Mouse (Mus musculus) limb, embryonic 14.5 days (tissue): ENCODE measurements around the gene Tenm2. TPM values are rescaled to one million over a fixed set of nuclear protein-coding genes. Genes with fewer than 3 reads are reported as not detected.

Source experiments
- ATAC-seq: fragments of 200-750 bp; cut with Nextera tagmentation; 2 replicates; pipeline ENCODE4 v1.8.0; 2017; ENCODE audit warnings: low read depth, moderate number of reproducible peaks, moderate TSS enrichment; ENCODE audit not compliant: low FRiP score
- DNase-seq: peaks from one replicate; pipeline ENCODE4 v3.0.0-alpha.2; 2015; ENCODE audit warnings: low spot score
- H3K27ac ChIP-seq: fragments of 300-500 bp; sonication (generic); replicated peaks from 2 replicates; pipeline ENCODE4 v1.5.1; 2014; ENCODE audit warnings: low read depth, mild to moderate bottlenecking, low read length, moderate library complexity, mixed read lengths
- H3K27me3 ChIP-seq: fragments of 300-500 bp; sonication (generic); 2 replicates; pipeline ENCODE4 v1.6.1; 2014; ENCODE audit warnings: low read length, mixed read lengths; ENCODE audit not compliant: control insufficient read depth, insufficient read depth
- H3K36me3 ChIP-seq: fragments of 300-500 bp; sonication (generic); 2 replicates; pipeline ENCODE4 v1.6.1; 2014; ENCODE audit warnings: mild to moderate bottlenecking, low read length, moderate library complexity, mixed read lengths; ENCODE audit not compliant: control insufficient read depth, insufficient read depth
- H3K4me1 ChIP-seq: fragments of 300-500 bp; sonication (generic); 2 replicates; pipeline ENCODE4 v1.6.1; 2014; ENCODE audit warnings: antibody characterized with exemption, low read length, mixed read lengths; ENCODE audit not compliant: control insufficient read depth, insufficient read depth
- H3K4me2 ChIP-seq: fragments of 300-500 bp; sonication (generic); replicated peaks from 2 replicates; pipeline ENCODE4 v1.6.1; 2014; ENCODE audit warnings: low read depth, mild to moderate bottlenecking, low read length, moderate library complexity; ENCODE audit not compliant: severe bottlenecking
- H3K4me3 ChIP-seq: fragments of 300-500 bp; sonication (generic); replicated peaks from 2 replicates; pipeline ENCODE4 v1.5.1; 2014; ENCODE audit warnings: low read length
- H3K9ac ChIP-seq: fragments of 300-500 bp; sonication (generic); 2 replicates; pipeline ENCODE4 v1.6.1; 2014; ENCODE audit warnings: mild to moderate bottlenecking, low read depth, low read length, moderate library complexity; ENCODE audit not compliant: severe bottlenecking
- H3K9me3 ChIP-seq: fragments of 300-500 bp; sonication (generic); 2 replicates; pipeline ENCODE4 v1.6.1; 2016; ENCODE audit warnings: low read length; ENCODE audit not compliant: control insufficient read depth
- POLR2A ChIP-seq: fragments of 200-500 bp; IDR thresholded peaks from 2 replicates; pipeline ENCODE4 v1.8.0; 2012; ENCODE audit warnings: inconsistent platforms, mild to moderate bottlenecking, moderate library complexity, borderline replicate concordance; ENCODE audit not compliant: insufficient read depth, insufficient read length; ENCODE audit errors: extremely low read depth
- WGBS: fragments of 180-500 bp; shearing (Covaris S2); extraction: QIAGEN DNeasy Blood & Tissue Kit; methylation state at CpG from one replicate; pipeline ENCODE4 v1.1.7; 2014; 5-methylcytosine and 5-hydroxymethylcytosine counted together
- polyA plus RNA-seq, 2 experiments: library from polyadenylated mRNA; depleted of rRNA in 1 of 2; stranded (reverse) in 1 of 2; unstranded in 1 of 2; fragments of >200 nt; fragmentation: Nextera tagmentation in 1 of 2; extraction: Ambion mirVana in 1 of 2; gene quantifications; 2 replicates each; pipeline versions ENCODE4 v1.2.1 to v1.2.3; 2012 to 2014

The Tenm2 gene
- polyA plus RNA-seq, 2 experiments, result 3.7 to 5.6 TPM

- no peak for TF ChIP-seq POLR2A
- H3K4me3 ChIP-seq, result no peak overlapping the region
- H3K36me3 ChIP-seq, result no peaks in the 10 kb centered on the region
- H3K9me3 ChIP-seq, result no peaks in the 10 kb centered on the region
- WGBS, result 53% methylated on average over 7 of the region's 7 CpGs
- no peaks in the 10 kb centered on the region for H3K27me3 ChIP-seq
- H3K4me2 ChIP-seq, result no peak overlapping the region
- no peak for ATAC-seq
- no peaks in the 10 kb centered on the region for H3K4me1 ChIP-seq
- DNase-seq, result no peak
- no peak overlapping the region for H3K27ac ChIP-seq
- H3K9ac ChIP-seq, result no peak overlapping the region
Observed at GRCm38 (mm10) chr11:36698268-36698667, 537.5 kb downstream of the Tenm2 start.

DNA sequence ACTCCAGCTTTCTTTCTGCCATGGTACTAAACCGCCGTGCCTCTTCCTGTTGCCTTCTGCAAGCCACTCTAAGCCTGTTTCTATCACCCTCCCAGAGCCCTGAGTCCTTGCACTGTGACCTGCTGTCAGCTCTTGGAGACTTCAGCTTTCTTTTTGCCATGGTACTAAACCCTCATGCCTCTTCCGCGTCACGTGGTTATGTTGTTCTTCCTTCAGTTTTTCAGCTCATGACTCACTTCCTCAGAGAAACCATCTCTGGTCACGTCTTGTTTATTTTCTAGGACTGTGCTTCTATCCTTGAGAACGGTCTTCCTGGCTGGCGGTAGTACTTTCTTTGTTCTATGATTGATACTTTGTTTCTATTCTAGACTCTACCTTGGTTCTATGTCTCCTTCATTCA is 537.9 kb downstream of the Tenm2 start:
- TF ChIP-seq POLR2A, result no peak
- Histone ChIP-seq H3K9ac (no peak overlapping the region), H3K4me3 (no peak overlapping the region), H3K4me2 (no peak overlapping the region), H3K27me3 (no peaks in the 10 kb centered on the region), H3K27ac (no peak overlapping the region), H3K36me3 (no peaks in the 10 kb centered on the region), H3K9me3 (no peaks in the 10 kb centered on the region), H3K4me1 (no peaks in the 10 kb centered on the region)
- DNase-seq (no peak), ATAC-seq (no peak)
- WGBS, result 89% methylated on average over 8 of the region's 8 CpGs

DNA sequence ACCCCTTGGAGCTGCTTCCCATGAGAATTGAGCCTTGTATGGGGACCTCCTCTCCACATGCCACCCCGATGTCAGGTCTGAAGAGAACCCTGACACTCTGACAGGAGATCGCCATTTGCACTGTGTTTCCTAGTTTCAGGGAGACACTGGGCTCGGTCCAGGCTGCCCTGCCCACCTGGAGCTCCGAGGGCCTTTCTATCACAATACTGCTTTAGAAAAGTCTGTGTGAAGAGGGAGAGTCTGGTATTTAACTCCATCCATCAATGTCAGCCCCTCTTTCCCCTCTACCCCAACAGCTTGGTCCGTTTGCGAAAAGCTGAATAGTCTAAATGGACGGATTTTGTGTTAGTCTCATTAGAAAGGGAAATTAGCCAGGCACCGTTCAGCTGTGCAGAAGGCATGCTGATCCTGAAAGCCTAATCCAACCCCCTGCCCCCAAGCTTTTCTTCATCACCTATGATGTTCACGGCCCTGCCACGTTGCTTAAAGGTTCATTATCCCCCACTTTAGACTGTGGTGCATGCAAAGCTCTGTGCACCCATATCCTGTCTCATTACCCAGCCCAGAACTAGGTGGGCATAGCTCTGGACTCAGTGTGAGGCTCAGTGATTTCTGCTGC is 538.6 kb downstream of the Tenm2 start:
- Histone ChIP-seq H3K9me3 (no peaks in the 10 kb centered on the region), H3K27ac (no peak overlapping the region), H3K9ac (no peak overlapping the region), H3K27me3 (no peaks in the 10 kb centered on the region), H3K4me1 (no peaks in the 10 kb centered on the region), H3K4me3 (no peak overlapping the region), H3K36me3 (no peaks in the 10 kb centered on the region), H3K4me2 (no peak overlapping the region)
- DNase-seq, result no peak
- WGBS, result 45% methylated on average over 10 of the region's 10 CpGs
- no peak for ATAC-seq
- no peak for TF ChIP-seq POLR2A

DNA sequence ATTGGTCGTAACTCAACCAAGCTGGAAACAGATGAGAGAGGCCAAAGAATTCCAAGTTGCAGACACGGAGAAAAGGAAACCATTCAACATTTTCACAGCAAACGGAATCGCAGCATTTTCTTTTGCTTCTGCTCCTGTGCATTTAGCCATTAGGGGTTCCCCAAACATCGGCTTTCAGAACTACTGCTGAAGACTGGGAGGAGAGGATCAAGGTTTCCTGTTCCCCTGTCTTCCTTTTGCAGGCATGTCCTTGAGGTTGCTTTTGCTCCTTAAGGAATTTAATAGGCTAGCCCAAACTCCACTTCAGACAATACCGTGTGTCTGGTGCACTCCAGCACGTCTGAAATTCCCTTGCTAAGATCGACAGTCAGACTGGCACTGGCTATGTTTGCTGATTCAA is 541.0 kb downstream of the Tenm2 start:
- H3K9ac ChIP-seq, result no peak overlapping the region
- H3K36me3 ChIP-seq, result no peaks in the 10 kb centered on the region
- no peak for TF ChIP-seq POLR2A
- ATAC-seq (no peak), DNase-seq (no peak)
- 54% methylated on average over 8 of the region's 8 CpGs for WGBS
- peak overlapping the region; percentile 10; the same call in 1 of the 2 replicates for H3K4me2 ChIP-seq
- H3K9me3 ChIP-seq, result no peaks in the 10 kb centered on the region
- no peak overlapping the region for H3K27ac ChIP-seq
- no peaks in the 10 kb centered on the region for H3K27me3 ChIP-seq
- H3K4me3 ChIP-seq, result no peak overlapping the region
- no peaks in the 10 kb centered on the region for H3K4me1 ChIP-seq

GRCm38 (mm10) chr11:36692637-36693036 is 543.1 kb downstream of the Tenm2 start:
- Histone ChIP-seq H3K4me3 (no peak overlapping the region), H3K27ac (no peak overlapping the region), H3K9me3 (no peaks in the 10 kb centered on the region), H3K9ac (no peak overlapping the region), H3K36me3 (no peaks in the 10 kb centered on the region), H3K4me1 (no peaks in the 10 kb centered on the region), H3K27me3 (no peaks in the 10 kb centered on the region), H3K4me2 (no peak overlapping the region)
- TF ChIP-seq POLR2A, result no peak
- ATAC-seq (no peak), DNase-seq (no peak)
- WGBS, result 65% methylated on average over 3 of the region's 3 CpGs

DNA sequence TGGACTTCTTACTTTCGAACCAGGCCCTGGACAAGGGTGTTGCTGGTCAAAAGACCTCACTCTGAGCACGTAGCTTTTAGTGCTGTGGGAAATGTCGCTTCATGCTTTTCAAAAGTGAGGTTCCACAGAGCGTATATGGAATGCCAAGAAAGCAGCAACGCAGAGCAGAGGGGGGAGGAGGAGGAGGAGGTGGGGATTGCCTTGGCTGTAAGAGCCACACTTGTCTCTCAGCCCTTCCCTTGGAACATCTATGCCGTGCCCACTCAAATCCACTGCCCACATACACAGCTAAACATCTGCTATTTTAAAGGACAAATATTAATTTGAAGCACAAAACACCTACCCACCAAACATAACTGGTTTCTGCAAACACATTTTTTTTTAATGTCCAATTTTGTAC is 544.9 kb downstream of the Tenm2 start:
- H3K4me2 ChIP-seq, result no peak overlapping the region
- WGBS, result 72% methylated on average over 6 of the region's 6 CpGs
- no peak for TF ChIP-seq POLR2A
- H3K4me1 ChIP-seq, result no peaks in the 10 kb centered on the region
- no peaks in the 10 kb centered on the region for H3K27me3 ChIP-seq
- no peak overlapping the region for H3K9ac ChIP-seq
- ATAC-seq, result no peak
- no peak overlapping the region for H3K27ac ChIP-seq
- no peak for DNase-seq
- no peaks in the 10 kb centered on the region for H3K9me3 ChIP-seq
- H3K4me3 ChIP-seq, result no peak overlapping the region
- no peaks in the 10 kb centered on the region for H3K36me3 ChIP-seq
